Mouse (Mus musculus) left cerebral cortex, adult 18-20 months (tissue): ENCODE results near the gene Btbd16. TPM values are rescaled to one million over a fixed set of nuclear protein-coding genes. Genes with fewer than 3 reads are reported as not detected.

ENCODE experiments used
- DNase-seq, 2 experiments: peaks; one replicate each; pipeline ENCODE4 v3.0.0; 2021 to 2022; ENCODE audit warnings: low spot score in 2 of 2, mixed read lengths in 1 of 2
- long read RNA-seq, 2 experiments: library from polyadenylated mRNA; stranded (forward); transcript quantifications; one replicate each; pipeline ENCODE4 v2.0.0; 2021
- total RNA-seq, 2 experiments: library from RNA; stranded (reverse); gene quantifications; 2 replicates each; pipeline ENCODE4 v1.2.3; 2021

Btbd16 gene
- total RNA-seq: under 1 TPM; 0.12 to 0.30 TPM
- long read RNA-seq, experiment 1: 0 reads
- long read RNA-seq, experiment 2, partial matches to known transcripts: 0 of 2 reads
- long read RNA-seq, experiment 2, other reads (novel, unspliced or antisense): 2 of 2 reads

DNA sequence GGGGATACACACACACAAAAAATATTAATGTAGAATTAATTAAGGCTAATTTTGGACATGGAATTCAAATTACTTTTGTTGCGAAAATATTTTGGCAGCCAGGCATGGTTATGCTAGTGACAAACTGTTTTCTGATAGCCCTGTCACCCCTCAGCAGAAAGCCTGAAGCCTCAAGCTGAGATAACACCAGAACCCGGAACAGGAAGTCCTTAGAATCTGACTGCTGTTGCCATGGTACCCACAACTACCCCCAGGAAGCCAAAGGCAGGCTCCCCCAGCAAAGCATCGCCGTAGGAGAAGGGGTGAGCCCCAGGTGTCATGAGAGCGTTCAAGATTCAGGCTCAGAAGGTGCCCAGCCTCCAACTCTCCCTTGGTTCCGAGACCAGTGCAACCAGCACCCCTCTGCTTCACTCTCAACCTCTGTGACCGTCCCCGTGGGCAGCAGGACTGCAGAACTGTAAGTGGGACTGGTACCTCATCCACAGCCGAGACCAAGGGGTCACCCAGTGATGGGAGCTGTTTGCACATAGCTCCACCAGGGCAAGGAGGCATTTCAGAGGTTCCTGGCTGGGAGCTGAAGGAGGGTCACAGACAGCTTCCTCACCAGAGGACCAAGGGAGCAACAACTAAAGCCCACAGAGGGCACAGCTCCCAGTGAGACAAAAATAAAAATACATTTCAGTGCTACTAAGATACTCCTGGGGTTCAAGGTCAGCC, at the start of gene Btbd16:
Gene Btbd16 (plus strand): TSS at position 156 of the 717 bp plus-strand sequence.
- DNase-seq: no peak

DNA sequence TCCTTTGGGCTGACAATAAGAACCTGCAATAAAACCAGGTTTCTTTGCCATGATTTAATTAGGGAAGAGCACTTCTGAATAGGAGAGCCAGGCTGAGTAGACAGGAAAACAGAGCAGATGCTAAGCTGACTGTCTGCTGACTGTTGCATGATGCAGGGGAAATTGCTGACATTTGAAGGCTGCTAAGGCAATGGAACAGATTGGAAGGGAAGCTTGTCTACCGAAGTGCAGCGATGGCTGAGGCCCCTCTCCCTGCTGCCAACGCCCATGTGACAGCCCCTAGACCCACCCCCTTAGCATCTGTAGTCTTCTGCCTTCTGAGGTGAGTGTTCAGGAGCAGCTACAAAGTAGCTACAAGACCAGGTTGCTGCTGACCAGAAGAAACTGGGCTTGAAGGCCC, 47.7 kb upstream of the Btbd16 start:
- DNase-seq: no peak

DNA sequence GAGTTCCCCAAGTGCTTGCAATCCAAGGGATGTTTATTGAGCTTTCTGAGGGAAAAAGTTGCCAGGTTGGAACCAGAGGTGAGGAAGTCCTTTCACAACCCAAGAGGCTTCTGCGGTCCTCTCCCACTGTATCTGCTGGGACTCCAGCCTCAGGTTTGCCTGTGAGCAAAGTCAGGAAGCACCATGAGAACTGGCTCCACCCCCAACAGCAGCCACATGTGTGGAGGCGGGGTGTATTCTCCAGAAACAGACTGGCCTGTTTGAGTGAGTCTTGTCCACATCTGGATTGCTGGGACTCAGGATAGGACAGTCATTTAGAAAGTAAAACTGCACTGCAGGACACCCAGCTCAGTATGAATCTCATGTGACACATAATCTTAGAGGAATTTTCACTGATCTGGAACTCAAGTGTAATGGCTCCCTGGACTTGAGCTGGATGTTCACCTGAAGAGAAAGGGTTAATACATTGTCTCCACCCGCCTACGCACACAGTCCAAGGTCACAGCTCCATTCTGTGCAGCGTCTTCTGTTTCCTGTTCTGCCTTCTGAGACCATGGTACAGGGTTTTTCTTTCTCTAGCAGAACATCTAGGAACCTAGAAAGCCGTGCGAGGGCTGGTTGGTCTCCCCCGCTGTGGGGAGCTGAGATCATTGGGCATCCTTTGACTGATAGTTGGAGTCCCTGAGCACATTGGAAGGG, 47.0 kb upstream of the Btbd16 start:
- no peak for DNase-seq

DNA sequence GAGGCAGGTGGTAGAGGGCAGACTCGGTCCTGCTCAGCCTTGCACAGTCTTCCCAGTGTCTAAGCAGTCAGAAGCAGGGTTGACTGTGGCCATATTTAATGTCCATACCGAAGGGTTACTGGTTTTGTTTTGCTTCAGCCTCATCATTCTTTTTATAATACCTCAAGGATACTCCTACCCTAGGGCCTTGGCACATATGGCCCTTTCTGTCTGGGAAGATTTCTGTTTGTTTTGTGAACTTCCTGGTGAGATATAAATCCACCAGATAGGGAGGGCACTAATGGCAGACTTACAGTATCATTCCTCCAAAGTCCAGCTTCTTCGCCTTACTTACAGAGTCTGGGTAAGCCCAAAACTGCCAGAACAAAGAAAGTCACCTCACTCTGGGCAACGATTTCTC, 46.3 kb upstream of the Btbd16 start:
- DNase-seq: no peak

DNA sequence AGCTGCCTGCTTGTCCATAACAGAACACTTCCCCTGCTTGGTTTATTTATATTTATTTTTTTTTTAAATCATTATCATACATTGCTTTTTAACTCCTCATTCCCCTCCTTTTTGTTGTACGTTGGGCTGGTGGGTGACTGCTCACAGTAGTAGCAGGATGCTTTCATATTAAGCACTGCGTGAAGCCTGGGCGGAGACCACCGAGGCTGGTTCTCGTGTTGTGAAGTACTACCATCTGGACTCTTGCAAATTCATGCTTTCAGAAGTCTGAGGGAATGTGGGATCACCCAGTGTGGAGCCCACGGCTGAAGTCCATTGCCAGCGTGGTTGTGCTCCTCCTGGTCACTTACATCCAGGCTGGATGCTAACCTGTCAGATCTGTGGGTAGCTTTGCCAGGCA, 42.1 kb upstream of the Btbd16 start:
- DNase-seq: no peak

DNA sequence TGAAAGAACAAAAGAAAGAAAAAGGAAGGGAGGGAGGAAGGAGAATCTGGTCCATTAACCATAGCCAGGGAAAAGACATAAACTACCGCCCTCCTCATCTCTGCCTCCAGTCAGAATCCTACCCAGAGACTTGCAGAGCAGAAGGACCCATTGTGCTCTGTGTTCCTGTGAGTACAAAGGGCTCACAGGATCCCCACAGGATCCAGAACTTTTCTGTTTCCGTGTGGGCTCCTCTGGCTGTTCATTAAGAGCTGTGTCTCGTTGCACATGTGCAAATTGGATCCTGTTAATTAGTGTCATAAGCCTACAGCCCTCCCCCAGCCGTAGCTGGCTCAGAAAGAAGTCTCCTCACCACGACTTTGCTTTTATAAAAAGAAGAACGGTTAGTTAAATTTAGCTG, 41.0 kb upstream of the Btbd16 start:
- DNase-seq: no peak

DNA sequence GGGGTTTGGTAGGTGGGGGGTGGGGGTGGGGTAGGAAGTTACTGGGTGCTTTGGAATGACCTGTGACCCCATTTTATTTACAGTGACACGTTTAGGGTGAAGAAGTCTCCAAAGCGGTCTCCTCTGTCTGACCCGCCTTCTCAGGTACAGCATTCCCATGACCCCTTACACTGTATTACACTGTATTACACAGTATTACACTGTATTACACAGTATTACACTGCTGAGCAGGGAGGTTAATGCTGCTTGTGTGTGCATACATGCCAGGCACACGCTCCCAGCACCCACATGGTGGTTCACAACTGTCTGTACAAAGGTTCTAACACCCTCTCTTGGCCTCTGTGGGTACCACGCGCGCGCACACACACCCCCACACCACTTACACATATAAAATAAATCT, 40.4 kb upstream of the Btbd16 start:
- DNase-seq: no peak

DNA sequence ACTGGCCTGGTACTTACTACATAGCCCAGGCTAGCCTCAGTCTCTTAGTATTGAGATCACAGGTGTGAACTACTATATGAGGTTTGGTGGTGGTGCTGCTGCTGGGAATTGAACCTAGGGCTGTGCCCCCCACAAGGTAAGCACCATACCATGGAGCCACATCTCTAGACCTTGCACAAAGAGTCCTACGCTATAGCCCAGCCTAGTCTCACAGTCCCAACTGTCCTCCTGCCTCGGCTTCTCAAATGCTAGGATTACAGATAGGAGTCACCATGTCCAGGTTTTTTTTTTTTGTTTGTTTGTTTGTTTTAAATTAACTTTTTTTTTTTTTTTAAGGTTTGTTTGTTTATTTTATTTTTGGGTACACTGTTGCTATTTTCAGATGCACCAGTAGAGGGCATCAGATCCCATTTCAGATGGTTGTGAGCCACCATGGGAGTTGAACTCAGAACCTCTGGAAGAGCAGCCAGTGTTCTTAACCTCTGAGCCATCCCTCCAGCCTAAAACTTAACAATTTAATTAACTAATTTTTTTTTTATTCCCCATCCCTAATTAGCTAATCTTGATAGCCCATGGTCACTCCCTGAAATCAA, 39.6 kb upstream of the Btbd16 start:
- DNase-seq: no peak

DNA sequence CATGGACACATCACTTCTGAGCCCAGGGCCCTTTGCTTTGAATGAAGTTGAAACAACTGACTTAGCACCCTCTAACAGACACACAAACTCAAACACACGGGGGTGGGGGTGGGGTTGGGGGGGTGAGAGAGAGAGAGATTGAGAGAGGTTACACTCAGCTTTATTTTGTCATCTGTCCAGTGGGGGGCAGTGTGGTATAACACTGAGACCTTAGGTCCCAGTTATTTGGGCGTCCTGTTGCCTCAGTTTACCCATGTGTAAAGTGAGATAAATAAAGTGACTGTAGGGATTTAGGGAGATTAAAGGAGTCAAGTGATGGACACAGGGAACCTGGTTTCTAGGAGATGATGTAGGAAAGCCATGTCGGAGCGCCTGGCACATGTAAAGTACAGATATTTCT, 32.8 kb upstream of the Btbd16 start:
- DNase-seq: no peak

DNA sequence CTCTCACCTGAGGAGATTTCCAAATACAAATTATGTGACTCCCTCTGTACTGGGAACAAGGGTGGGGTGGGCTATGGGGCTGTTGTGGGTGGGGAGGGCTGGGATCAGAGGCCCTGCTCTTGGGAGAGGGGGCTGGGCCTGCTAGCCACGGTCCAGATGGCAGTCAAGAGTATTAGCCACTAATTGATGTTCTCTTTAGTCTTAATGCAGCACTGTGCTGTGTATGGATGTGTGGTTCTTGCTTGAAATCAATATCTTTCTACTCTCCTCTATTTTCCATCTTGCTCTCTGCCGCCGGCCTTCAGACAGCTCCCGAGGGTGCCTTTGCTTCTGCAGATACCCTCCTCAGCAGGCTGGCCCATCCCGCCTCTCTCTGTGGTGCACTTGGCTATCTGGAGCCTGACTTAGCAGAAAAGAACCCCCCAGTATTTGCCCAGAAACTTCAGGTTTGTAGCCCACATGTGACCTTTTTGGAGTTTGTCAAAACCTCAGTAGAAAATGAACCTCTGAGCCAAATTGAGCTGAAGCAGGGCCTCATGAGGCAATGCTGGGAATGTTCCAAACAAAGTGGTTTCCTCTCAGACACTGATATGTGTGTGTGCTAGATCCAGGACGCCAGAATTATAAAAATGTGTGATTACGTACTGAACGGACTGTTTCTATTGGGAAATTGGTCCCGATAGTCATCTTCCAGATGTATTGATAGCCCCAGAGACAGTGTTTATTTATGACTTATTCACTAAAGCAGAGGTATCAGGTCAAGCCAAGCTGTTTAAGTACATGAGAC, 30.4 kb upstream of the Btbd16 start:
- DNase-seq: no peak

DNA sequence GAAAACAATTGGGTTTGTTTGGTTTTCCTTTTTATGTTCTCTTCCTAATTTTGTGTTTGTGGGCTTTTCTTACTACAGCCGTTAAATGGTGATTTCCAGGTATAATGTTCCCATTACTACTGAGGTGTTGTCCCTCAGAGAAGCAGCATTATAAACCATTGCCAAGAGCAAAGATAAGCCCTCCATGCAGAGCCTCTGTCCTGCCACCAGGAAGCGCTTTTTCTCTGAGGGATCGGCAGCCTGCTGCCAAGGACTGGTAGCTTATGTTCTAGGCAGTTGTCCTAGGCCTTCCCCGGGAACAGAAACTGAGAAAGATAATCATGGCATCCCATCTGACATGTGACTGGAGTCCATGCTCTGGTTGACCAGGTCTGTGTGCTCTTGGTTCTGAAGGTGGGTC, 24.7 kb upstream of the Btbd16 start:
- no peak for DNase-seq

DNA sequence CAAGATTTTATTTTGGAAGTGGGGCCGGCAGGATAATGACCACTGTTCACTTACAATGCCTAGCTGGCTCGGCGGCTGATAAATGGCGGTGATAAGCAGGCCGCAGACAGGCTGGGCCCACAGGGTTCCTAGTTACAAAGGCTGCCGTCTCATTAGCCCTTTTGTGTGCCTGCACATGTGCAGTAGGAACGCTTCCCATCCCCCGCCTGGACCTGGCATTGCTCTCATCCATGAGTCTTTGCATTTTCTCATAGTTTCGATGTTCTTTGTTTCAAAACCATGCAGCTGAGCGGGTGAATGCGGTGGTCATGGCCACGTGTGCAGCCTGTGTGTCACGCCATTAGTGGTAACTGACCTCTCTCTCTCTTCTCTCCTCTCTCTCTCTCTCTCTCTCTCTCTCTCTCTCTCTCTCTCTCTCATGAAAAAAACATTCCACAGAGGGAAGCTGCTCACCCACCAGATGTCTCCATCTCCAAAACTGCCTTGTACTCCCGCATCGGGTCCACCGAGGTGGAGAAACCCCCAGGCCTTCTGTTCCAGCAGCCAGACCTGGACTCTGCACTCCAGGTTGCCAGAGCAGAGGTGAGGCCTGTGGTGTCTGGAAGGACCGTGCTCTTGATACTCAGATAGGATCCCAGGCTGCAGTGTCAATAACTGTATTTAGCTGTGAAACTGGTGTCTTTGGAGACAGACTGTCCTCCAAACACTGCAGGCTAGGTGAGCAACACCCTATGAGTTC, 22.9 kb upstream of the Btbd16 start:
- peak in 1 of 2 experiments; percentile 34 for DNase-seq

DNA sequence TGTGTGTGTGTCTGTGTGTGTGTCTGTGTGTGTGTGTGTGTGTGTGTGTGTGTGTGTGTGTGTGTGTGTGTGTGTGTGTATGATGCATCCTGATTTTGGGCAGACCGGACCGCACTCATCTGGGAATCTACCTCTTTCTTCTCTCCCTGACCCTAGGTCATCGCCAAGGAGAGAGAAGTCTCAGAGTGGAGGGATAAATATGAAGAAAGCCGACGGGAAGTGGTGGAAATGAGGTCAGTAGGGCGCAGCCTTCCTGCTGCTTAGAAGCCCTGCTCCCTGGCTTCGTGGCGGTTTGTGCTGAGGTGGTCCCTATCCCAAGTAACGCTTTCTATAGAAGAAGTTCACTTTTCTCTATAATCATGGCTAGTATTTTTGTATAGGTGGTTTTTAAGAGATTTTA, 22.2 kb upstream of the Btbd16 start:
- no peak for DNase-seq

DNA sequence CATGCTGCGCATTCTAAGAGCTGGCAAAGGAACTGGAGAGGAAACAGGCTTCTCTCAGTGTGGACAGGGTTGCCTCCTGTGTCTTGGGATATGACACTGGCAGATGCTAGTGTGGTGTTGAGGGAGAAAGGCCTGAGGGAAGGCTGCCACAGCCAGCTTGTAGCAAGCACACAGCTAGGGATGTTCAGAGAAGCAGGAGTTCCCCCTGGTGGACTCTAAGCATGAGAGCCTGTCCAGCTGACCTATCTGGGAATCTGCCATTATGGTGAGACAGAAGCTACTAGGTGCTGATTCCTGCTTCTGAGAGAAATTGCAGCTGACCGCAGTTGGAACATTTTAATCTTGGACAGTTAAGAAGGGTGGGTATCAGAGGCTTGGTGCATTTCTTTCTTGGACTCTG, 19.1 kb upstream of the Btbd16 start:
- DNase-seq: no peak

DNA sequence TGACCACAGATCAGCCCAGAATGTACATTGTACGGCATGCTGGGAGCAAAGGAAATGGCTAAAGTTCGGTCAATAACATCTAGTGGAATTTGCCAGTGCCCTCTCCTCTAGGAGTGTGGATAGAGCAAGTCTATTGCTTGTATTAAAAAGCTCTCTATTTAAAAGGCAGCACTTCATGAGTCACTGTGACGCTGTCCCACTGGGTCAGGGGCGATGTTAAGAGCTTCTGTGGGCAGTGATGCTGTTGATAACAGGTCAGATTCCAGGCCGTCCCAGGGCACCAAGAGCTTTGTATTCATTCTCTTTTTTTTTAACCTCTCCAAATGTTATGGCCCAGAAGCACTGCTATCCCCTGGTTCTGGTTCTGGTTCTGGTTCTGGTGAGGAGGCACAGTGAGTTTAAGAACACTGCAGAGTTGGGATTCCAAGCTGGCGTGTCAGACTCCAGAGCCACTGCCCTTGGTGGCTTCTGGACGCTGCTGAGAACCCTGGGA, 17.5 kb upstream of the Btbd16 start:
- no peak for DNase-seq

DNA sequence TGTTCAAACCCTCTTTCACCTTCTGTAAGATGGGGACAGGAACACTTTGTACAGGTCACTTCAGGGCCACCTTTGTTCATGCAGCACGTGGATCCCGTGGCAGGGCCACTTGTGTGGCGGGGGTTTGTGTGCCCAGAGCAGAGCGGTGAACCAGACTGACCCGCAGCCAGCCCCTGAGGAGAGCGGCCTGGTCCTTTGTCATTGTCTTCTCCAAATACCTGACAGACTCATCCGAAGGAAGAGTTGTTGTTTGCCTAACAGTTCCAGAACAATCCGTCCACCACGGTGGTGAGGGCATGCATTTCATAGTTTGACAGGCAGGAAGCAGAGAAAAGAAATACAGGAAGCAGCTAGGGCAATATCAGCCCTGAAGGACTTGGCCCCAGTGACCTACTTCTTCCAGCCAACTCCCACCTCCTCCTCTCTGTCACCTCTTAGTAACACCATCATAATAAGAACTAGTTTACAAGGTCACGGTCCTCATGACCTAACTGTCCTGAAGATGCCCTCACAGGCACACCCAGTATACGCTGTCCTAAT, 16.5 kb upstream of the Btbd16 start:
- DNase-seq: no peak

DNA sequence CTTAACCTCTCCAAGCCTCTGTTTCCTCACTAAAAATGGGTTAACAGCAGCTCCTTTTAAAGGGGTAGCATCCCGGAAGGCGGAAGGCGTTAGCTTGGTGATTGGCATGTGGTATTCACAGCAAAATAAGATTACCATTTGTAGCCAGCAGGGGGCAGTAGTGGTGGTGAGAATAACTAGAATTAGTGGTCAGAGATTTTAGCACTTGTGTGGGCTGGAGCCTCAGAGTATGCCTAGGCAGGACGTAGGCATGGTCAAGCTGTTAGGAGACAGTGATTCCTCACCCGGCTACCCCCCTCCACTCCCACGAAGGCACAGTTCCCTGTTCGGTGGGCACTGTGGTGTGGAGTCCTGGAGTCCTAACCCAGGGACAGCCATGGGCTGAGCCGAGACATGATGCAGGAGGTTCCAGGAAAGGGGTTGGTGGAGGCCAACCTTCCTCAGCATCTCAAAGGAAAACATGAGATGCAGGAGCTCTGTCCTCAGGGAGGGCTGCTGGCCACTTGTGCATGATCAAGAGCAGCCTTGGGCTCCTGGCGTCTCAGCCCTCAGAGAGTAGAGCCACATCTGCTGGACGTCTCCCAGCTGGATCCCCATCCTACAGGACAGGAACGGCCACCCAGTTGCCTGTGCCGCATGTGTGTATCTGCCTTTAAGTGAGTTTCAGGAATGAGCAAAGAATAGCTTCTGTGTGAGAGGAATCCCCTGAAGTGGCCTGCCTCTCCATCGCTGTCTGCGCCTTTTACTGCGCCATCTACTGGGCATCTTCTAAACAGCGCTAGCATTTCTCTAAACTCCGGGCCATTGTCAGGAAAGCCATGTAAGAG, 11.6 kb upstream of the Btbd16 start:
- peak; percentile 79 to 80 for DNase-seq

DNA sequence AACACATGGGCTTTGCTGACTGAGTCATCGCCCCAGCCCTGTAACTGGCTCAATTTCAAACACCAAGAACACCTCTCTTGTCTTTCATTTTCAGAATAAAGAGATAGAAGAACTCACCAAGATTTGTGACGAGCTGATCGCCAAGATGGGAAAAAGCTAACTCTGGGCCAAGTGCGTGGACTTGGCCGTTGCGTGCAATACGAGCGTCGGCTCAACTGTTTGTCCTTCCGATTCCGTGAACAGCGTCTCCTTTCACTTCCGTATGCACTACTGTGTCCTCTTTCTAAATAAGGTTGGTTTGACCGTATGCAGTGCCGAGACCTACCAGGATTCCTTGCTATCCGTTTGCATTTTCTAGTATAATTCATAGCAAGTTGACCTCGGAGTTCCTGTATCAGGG, 9.7 kb upstream of the Btbd16 start:
- no peak for DNase-seq

DNA sequence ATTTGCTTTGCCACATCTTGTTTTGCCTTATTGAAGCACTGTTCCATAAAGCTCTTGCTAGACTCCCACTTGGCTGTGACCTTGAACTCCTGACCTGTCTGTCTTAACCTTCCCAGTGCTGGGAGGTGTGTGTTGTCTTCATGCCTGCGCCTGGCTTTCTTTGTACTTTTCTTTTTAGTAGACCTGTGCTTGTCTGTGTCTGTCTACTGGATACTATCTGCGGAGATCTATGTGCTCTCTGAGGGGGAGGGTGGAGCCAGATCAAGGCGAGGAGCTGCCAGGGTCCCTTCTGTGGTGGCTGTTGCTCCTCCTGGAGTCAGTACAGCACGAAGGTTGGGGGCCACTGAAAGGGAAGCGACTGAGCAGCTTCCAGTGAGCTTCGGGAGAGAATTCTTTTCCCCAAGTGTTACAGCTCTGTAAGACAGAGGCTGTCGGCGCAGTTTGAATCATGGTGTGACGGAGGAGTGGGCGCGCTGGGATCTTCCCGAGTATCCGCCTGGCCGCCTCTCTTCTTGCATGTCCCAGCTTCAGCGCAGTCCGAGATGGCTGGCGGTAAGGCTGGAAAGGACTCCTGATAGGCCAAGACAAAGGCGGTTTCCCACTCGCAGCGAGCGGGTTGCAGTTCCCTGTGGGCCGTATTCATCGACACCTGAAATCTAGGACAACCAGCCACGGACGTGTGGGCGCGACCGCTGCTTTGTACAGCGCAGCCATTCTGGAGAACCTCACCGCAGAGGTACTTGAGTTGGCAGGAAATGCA, 7.3 kb upstream of the Btbd16 start:
- DNase-seq: peak in 1 of 2 experiments; percentile 21
